Mouse (Mus musculus) embryonic facial prominence, embryonic 14.5 days (tissue): Measurements from ENCODE around the gene Dlg4. TPM values are rescaled to one million over a fixed set of nuclear protein-coding genes. Genes with fewer than 3 reads are reported as not detected.

Source experiments
- ATAC-seq: fragments of 200-750 bp; cut with Nextera tagmentation; 2 replicates; pipeline ENCODE4 v1.8.0; 2017; ENCODE audit warnings: low read depth, moderate number of reproducible peaks, moderate TSS enrichment
- DNase-seq: peaks from one replicate; pipeline ENCODE4 v3.0.0-alpha.2; 2015; ENCODE audit warnings: low spot score
- H3K27ac ChIP-seq: fragments of 300-500 bp; sonication (generic); replicated peaks from 2 replicates; pipeline ENCODE4 v1.5.1; 2014; ENCODE audit warnings: low read depth, mild to moderate bottlenecking, low read length, moderate library complexity
- H3K27me3 ChIP-seq: fragments of 300-500 bp; sonication (generic); replicated peaks from 2 replicates; pipeline ENCODE4 v1.6.1; 2014; ENCODE audit warnings: low read length; ENCODE audit not compliant: control insufficient read depth, insufficient read depth
- H3K36me3 ChIP-seq: fragments of 300-500 bp; sonication (generic); 2 replicates; pipeline ENCODE4 v1.6.1; 2014; ENCODE audit warnings: low read length, mixed read lengths; ENCODE audit not compliant: control insufficient read depth, insufficient read depth
- H3K4me1 ChIP-seq: fragments of 300-500 bp; sonication (generic); 2 replicates; pipeline ENCODE4 v1.6.1; 2014; ENCODE audit warnings: antibody characterized with exemption, low read length; ENCODE audit not compliant: control insufficient read depth, insufficient read depth
- H3K4me2 ChIP-seq: fragments of 300-500 bp; sonication (generic); 2 replicates; pipeline ENCODE4 v1.6.1; 2014; ENCODE audit warnings: low read depth, mild to moderate bottlenecking, low read length, moderate library complexity, mixed read lengths
- H3K4me3 ChIP-seq: fragments of 300-500 bp; sonication (generic); 2 replicates; pipeline ENCODE4 v1.5.1; 2014; ENCODE audit warnings: low read depth, mild to moderate bottlenecking, low read length
- H3K9ac ChIP-seq: fragments of 300-500 bp; sonication (generic); 2 replicates; pipeline ENCODE4 v1.6.1; 2014; ENCODE audit warnings: low read depth, mild to moderate bottlenecking, low read length, moderate library complexity, mixed read lengths
- H3K9me3 ChIP-seq: fragments of 300-500 bp; sonication (generic); 2 replicates; pipeline ENCODE4 v1.6.1; 2016; ENCODE audit warnings: low read length; ENCODE audit not compliant: control insufficient read depth
- WGBS: fragments of 180-500 bp; shearing (Covaris S2); extraction: QIAGEN DNeasy Blood & Tissue Kit; methylation state at CpG from one replicate; pipeline ENCODE4 v1.1.7; 2014; 5-methylcytosine and 5-hydroxymethylcytosine counted together
- microRNA counts: library from miRNA; unstranded; fragments of <30 nt; microRNA quantifications from one replicate; lab custom pipeline; 2017
- microRNA-seq: library from miRNA; unstranded; fragments of <30 nt; microRNA quantifications from one replicate; pipeline ENCODE4, GENCODE M21; 2016; ENCODE audit warnings: borderline number of aligned reads
- polyA plus RNA-seq: library from polyadenylated mRNA; unstranded; fragments of >200 nt; fragmentation: Nextera tagmentation; extraction: Ambion mirVana; gene quantifications from 2 replicates; pipeline ENCODE4 v1.2.1, GENCODE M21; 2014

Gene Dlg4
- polyA plus RNA-seq, 1 experiment from 2014 or later, result 8.4 TPM

DNA sequence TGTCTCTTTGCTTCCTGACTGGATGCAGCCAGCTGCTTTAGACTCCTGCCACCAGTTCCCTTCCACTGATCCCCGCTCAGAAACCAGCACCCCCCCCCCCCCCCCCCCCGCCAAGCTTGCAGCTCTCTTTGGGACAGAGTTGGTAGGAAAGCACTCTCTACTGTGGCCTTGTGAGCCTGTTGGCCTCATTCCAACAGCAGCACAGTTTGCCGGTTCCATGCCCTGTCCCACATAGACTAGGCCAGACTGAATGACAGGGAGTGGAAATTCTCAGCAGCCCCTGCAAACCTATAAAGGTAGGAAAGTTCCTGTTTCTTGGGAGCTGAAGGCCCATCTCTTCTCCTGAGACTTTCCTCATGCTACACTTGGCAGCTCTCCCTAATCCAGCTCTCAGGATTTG lies 60.7 kb downstream of the Dlg4 start:
- Histone ChIP-seq H3K36me3 (no peaks in the 10 kb centered on the region), H3K4me3 (no peak overlapping the region), H3K27me3 (no peaks in the 10 kb centered on the region), H3K4me1 (no peaks in the 10 kb centered on the region), H3K4me2 (no peak overlapping the region), H3K27ac (no peak overlapping the region), H3K9me3 (no peaks in the 10 kb centered on the region), H3K9ac (no peak overlapping the region)
- ATAC-seq (no peak), DNase-seq (no peak)
- WGBS, result 59% methylated on average over 3 of the region's 3 CpGs

- no peak overlapping the region for H3K4me3 ChIP-seq
- ATAC-seq (no peak), DNase-seq (no peak)
- H3K36me3 ChIP-seq, result no peaks in the 10 kb centered on the region
- no peak overlapping the region for H3K27ac ChIP-seq
- H3K9ac ChIP-seq, result no peak overlapping the region
- no peak overlapping the region for H3K4me2 ChIP-seq
- H3K4me1 ChIP-seq, result no peaks in the 10 kb centered on the region
- WGBS, result 67% methylated on average over 6 of the region's 6 CpGs
- H3K9me3 ChIP-seq, result no peaks in the 10 kb centered on the region
- H3K27me3 ChIP-seq, result no peaks in the 10 kb centered on the region
Measured at GRCm38 (mm10) chr11:70079175-70079574, 62.4 kb downstream of the Dlg4 start.

DNA sequence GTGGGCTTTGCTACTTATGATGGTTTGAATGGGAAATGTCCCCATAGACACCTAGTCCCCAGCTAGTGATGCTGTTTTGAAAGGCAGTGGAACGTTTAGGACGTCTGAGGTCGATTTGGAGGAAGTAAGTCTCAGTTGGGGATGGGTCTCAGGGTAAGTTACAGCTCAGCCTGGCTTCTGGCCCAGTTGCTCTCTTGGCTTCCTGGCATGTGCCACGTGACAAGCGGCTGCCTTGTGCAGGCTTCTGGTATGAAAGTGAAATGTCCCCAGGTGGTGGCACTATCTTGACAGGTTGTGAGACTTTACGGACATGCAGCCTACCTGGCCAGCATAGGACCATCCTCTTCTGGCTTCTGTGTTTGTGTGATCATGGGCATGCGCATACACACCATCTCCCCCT lies 63.2 kb downstream of the Dlg4 start:
- H3K9ac ChIP-seq, result no peak overlapping the region
- H3K4me3 ChIP-seq, result no peak overlapping the region
- no peaks in the 10 kb centered on the region for H3K4me1 ChIP-seq
- ATAC-seq (no peak), DNase-seq (no peak)
- H3K27me3 ChIP-seq, result no peaks in the 10 kb centered on the region
- no peak overlapping the region for H3K4me2 ChIP-seq
- 74% methylated on average over 7 of the region's 7 CpGs for WGBS
- H3K36me3 ChIP-seq, result no peaks in the 10 kb centered on the region
- H3K9me3 ChIP-seq, result no peaks in the 10 kb centered on the region
- no peak overlapping the region for H3K27ac ChIP-seq

DNA sequence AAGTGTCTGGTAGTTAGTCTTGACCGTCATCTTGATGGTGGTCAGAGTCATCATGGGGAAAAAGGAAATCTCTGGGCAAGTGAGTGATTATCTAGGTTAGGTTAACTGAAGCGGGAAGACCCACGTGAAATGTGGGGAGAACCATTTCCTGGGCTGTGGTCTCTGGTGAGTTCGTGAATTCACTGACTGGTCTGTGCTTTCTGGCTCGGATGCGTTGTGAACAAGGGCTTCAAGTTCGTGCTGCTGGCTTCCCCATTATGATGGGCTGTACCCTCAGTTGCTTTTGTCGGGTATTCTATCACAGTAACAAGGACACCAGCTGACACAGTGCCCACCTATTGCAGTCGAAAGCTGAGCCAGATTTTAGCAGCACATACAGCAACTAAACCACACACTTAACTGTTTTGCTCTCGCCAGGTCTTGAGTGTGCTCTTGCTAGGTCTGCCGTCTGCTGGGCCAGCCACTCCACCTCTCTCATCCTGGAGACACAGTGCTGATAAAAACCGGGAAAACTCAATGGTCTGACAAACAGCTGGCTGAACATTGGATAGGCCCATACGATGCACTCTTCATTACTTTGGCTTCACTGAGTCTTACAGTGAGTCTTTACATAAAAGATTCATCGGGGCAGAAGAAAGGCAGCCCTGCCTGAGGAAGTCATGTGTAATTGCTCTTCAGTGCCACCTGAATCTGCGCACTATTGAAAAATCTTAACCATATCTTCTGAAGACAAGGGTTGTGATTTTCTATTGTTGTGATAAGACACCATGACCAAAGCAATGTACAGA lies 64.3 kb downstream of the Dlg4 start:
- Histone ChIP-seq H3K4me2 (no peak overlapping the region), H3K27ac (no peak overlapping the region), H3K4me3 (no peak overlapping the region), H3K27me3 (no peaks in the 10 kb centered on the region), H3K9ac (no peak overlapping the region), H3K9me3 (no peaks in the 10 kb centered on the region), H3K4me1 (no peaks in the 10 kb centered on the region), H3K36me3 (no peaks in the 10 kb centered on the region)
- 83% methylated on average over 15 of the region's 15 CpGs for WGBS
- ATAC-seq (no peak), DNase-seq (no peak)

DNA sequence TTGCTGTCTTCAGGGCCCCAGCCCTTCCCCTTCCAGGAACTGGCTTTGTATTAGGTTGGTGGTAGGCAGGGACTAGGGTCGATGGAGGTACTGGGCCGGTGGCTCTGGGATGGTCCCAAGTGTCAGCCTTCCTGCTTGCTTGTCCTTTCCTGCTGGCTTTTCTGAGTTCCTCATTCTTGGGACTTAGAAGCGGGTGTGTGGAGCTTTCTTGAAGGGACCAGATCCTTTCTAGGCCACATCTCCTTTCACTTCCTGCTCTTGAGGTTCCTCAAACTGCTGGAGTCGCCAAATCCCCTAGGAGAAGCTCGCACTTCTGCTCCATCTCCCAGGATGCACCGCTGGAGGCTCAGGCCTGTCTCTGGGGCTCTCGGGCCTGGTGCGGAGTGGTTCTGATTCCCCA lies 67.8 kb downstream of the Dlg4 start:
- no peak overlapping the region for H3K4me3 ChIP-seq
- 0 out of 2 replicates have a peak, but pooled peaks cover 5% of the 10 kb centered on the region for H3K9me3 ChIP-seq
- H3K27ac ChIP-seq, result no peak overlapping the region
- DNase-seq (no peak), ATAC-seq (no peak)
- no peaks in the 10 kb centered on the region for H3K36me3 ChIP-seq
- no peak overlapping the region for H3K4me2 ChIP-seq
- 83% methylated on average over 8 of the region's 8 CpGs for WGBS
- H3K4me1 ChIP-seq, result no peaks in the 10 kb centered on the region
- H3K9ac ChIP-seq, result no peak overlapping the region
- no peaks in the 10 kb centered on the region for H3K27me3 ChIP-seq

- Histone ChIP-seq H3K4me2 (no peak within 1 kb of the TSS), H3K36me3 (no peaks in the 10 kb centered on the region), H3K27ac (no peak within 1 kb of the TSS), H3K9me3 (0 out of 2 replicates have a peak, but pooled peaks cover 5% of the 10 kb centered on the region), H3K4me3 (no peak within 1 kb of the TSS), H3K4me1 (no peaks in the 10 kb centered on the region), H3K9ac (no peak within 1 kb of the TSS), H3K27me3 (no peaks in the 10 kb centered on the region)
- DNase-seq (no peak), ATAC-seq (no peak)
- WGBS, result 73% methylated on average over 12 of the region's 12 CpGs
Measured at GRCm38 (mm10) chr11:70091986-70092783, 75.4 kb downstream of the Dlg4 start, which contains the start of gene Asgr2. Asgr2 (plus strand) TSS chr11:70092644.

MicroRNA genes within 50 kb of the gene (microRNA counts, 519-probe panel; counts per million panel counts)
- microRNA mmu-miR-324-3p (lab: Ali Mortazavi, UCI) (19.3 counts per million), microRNA mmu-miR-324-5p (lab: Ali Mortazavi, UCI) (2,736 counts per million, percentile 58 among the panel's probes with 10 or more counts)

Small RNA genes within 50 kb of the gene (microRNA-seq; reads per million reads assigned to microRNA genes)
- gene Gm44349 (not detected), gene Mir324 (2,202 reads per million, percentile 82 among the genes with 10 or more reads in this experiment)

Other genes starting within 250 kb of the Dlg4 start
- gene Chrnb1, start 221.0 kb upstream of the Dlg4 start, polyA plus RNA-seq, result 28.4 and 29.4 TPM in 2 replicates
- 2.3 and 3.3 TPM in 2 replicates for gene Fgf11, start 215.1 kb upstream of the Dlg4 start, polyA plus RNA-seq
- gene Tmem102, start 211.3 kb upstream of the Dlg4 start, polyA plus RNA-seq, result 4.1 and 4.3 TPM in 2 replicates
- not detected in 2 replicates for gene Gm39566, start 201.6 kb upstream of the Dlg4 start, polyA plus RNA-seq
- not detected in 2 replicates for gene Spem2, start 198.5 kb upstream of the Dlg4 start, polyA plus RNA-seq
- 0.26 TPM in 1 of 2 replicates, not detected in the other for gene Spem1, start 194.8 kb upstream of the Dlg4 start, polyA plus RNA-seq
- 8.3 and 10.6 TPM in 2 replicates for gene Nlgn2, start 179.2 kb upstream of the Dlg4 start, polyA plus RNA-seq
- 379 and 388 TPM in 2 replicates for gene Tmem256, start 178.4 kb upstream of the Dlg4 start, polyA plus RNA-seq
- gene Plscr3, start 170.6 kb upstream of the Dlg4 start, polyA plus RNA-seq, result 102 and 121 TPM in 2 replicates
- gene Tnk1, start 158.2 kb upstream of the Dlg4 start, polyA plus RNA-seq, result 3.2 and 3.7 TPM in 2 replicates
- not detected in 2 replicates for gene Tmem95, start 138.9 kb upstream of the Dlg4 start, polyA plus RNA-seq
- 5.9 and 7.2 TPM in 2 replicates for gene Kctd11, start 135.5 kb upstream of the Dlg4 start, polyA plus RNA-seq
- 1.5 and 2.1 TPM in 2 replicates for gene Acap1, start 121.4 kb upstream of the Dlg4 start, polyA plus RNA-seq
- gene 2810408A11Rik, start 116.0 kb upstream of the Dlg4 start, polyA plus RNA-seq, result 5.7 and 8.3 TPM in 2 replicates
- 10.1 and 10.3 TPM in 2 replicates for gene Neurl4, start 115.9 kb upstream of the Dlg4 start, polyA plus RNA-seq
- 55.0 and 57.2 TPM in 2 replicates for gene Gps2, start 103.1 kb upstream of the Dlg4 start, polyA plus RNA-seq
- 1,503 and 1,606 TPM in 2 replicates for gene Eif5a, start 95.0 kb upstream of the Dlg4 start, polyA plus RNA-seq
- 2.9 and 4.2 TPM in 2 replicates for gene Ybx2, start 81.1 kb upstream of the Dlg4 start, polyA plus RNA-seq
- 16.9 and 20.8 TPM in 2 replicates for gene Slc2a4, start 68.8 kb upstream of the Dlg4 start, polyA plus RNA-seq
- 22.3 and 23.7 TPM in 2 replicates for gene Cldn7, start 52.2 kb upstream of the Dlg4 start, polyA plus RNA-seq
- gene Ctdnep1, start 35.8 kb upstream of the Dlg4 start, polyA plus RNA-seq, result 37.4 and 39.2 TPM in 2 replicates
- gene Elp5, start 34.4 kb upstream of the Dlg4 start, polyA plus RNA-seq, result 109 and 116 TPM in 2 replicates
- 577 and 590 TPM in 2 replicates for gene Gabarap, start 25.8 kb upstream of the Dlg4 start, polyA plus RNA-seq
- gene Phf23, start 21.2 kb upstream of the Dlg4 start, polyA plus RNA-seq, result 47.0 and 49.3 TPM in 2 replicates
- 30.8 and 36.2 TPM in 2 replicates for gene Dvl2, start 16.3 kb upstream of the Dlg4 start, polyA plus RNA-seq
- gene Acadvl, start 1.5 kb upstream of the Dlg4 start, polyA plus RNA-seq, result 90.0 and 95.5 TPM in 2 replicates
- gene Asgr1, start 37.1 kb downstream of the Dlg4 start, polyA plus RNA-seq, result 2.0 and 2.2 TPM in 2 replicates
- 0.32 TPM in 1 of 2 replicates, not detected in the other for gene Asgr2, start 75.7 kb downstream of the Dlg4 start, polyA plus RNA-seq
- gene Mgl2, start 113.4 kb downstream of the Dlg4 start, polyA plus RNA-seq, result 0.79 and 2.1 TPM in 2 replicates
- 1.5 and 2.3 TPM in 2 replicates for gene Clec10a, start 139.3 kb downstream of the Dlg4 start, polyA plus RNA-seq
- gene Slc16a11, start 195.8 kb downstream of the Dlg4 start, polyA plus RNA-seq, result 2.9 and 3.0 TPM in 2 replicates
- gene Slc16a13, start 204.1 kb downstream of the Dlg4 start, polyA plus RNA-seq, result 4.2 and 5.8 TPM in 2 replicates
- gene Bcl6b, start 212.9 kb downstream of the Dlg4 start, polyA plus RNA-seq, result 11.6 and 13.0 TPM in 2 replicates
- 149 and 172 TPM in 2 replicates for gene 0610010K14Rik, start 221.0 kb downstream of the Dlg4 start, polyA plus RNA-seq
- 9.9 and 12.2 TPM in 2 replicates for gene Gm21988, start 222.9 kb downstream of the Dlg4 start, polyA plus RNA-seq
- 182 and 204 TPM in 2 replicates for gene Rnasek, start 222.9 kb downstream of the Dlg4 start, polyA plus RNA-seq
- 5.8 and 6.4 TPM in 2 replicates for gene Alox12, start 238.4 kb downstream of the Dlg4 start, polyA plus RNA-seq